Mouse (Mus musculus): Measurements from ENCODE around the gene Insl3. TPM values are rescaled to one million over a fixed set of nuclear protein-coding genes. Genes with fewer than 3 reads are reported as not detected.

The Insl3 gene
- total and polyA plus RNA-seq, 3 experiments: 1.9 to 21.4 (median 9.8) TPM

DNA sequence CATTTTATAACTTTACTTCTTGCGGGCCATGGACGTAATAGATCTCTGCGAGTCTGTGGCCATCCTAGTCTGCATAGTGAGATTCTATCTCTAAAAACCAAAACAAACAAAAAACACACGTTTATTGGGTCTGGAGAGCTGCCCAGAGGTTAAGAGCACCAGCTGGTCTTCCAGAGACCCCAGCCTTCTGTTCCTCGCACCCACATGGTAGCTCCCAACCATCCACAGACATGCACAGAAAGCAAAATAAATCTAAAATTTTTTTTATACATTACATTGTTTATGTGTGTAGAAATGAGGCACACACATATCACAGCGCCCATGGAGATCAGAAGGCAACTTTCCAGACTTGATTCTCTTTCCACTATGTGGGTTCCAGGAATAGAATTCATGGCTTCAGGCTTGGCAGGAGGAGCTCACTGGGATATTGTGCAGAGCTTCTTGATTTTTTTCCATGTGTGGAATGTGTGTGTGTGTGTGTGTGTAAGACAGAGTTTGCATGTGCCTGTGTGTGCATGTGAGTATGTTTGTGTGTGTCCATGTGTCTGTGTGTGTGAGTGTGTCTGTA is 16.8 kb upstream of the Insl3 start:
- Histone ChIP-seq H3K27me3 (replicated peaks) (peaks cover 26% of the 10 kb centered on the region), H3K36me3 (replicated peaks in 1 of 2; ENCODE audit: control insufficient read depth in 1 of 2, insufficient read depth in 1 of 2, low read length in 1 of 2) (no peaks in the 10 kb centered on the region), H3K4me3 (replicated peaks in 1 of 3; ENCODE audit: low read depth in 2 of 3, low read length in 2 of 3, poor library complexity in 1 of 3) (peak overlapping the region in 2 of 3 experiments; percentile 46 to 48), H3K4me1 (ENCODE audit: control insufficient read depth in 1 of 2, insufficient read depth in 2 of 2) (peaks cover 27 to 60% of the 10 kb centered on the region in 2 experiments), H3K9me3 (replicated peaks; ENCODE audit: low read length) (no peaks in the 10 kb centered on the region), H3K9ac (ENCODE audit: insufficient read depth, low read depth) (peak overlapping the region; percentile 34; the same call in 1 of the 2 replicates), H3K79me2 (replicated peaks; ENCODE audit: control insufficient read depth, extremely low read depth, insufficient read depth, poor library complexity, severe bottlenecking) (peaks cover 4% of the 10 kb centered on the region), H3K27ac (ENCODE audit: insufficient read depth, low read depth) (no peak overlapping the region), H3K4me2 (ENCODE audit: insufficient read depth, low read depth, poor library complexity, severe bottlenecking) (peak overlapping the region; percentile 53; the same call in 1 of the 2 replicates)
- no peak for DNase-seq (ENCODE audit: extremely low read depth)
- dilution Hi-C loops (cut with MboI; ENCODE audit: extremely low pct_ligation_motif_present, extremely low pct_unique_long_range_greater_than_20kb, low sequenced_read_pairs) (no loop called here), in situ Hi-C loops (cut with MboI; ENCODE audit: low pct_ligation_motif_present, low pct_unique_long_range_greater_than_20kb, low sequenced_read_pairs) (no loop called here)
- TF ChIP-seq KAT2A (IDR thresholded peaks at IDR 0.05; ENCODE audit: insufficient replicate concordance, low read length) (no peak), TCF12 (IDR thresholded peaks at IDR 0.05; ENCODE audit: low read depth, low read length) (no peak), EP300 (IDR thresholded peaks at IDR 0.05; ENCODE audit: low read length) (no peak), ZMIZ1 (IDR thresholded peaks at IDR 0.05; ENCODE audit: low read depth, low read length) (no peak), TBP (conservative IDR thresholded peaks at IDR 0.05; ENCODE audit: low read depth, low read length) (no peak), PAX5 (IDR thresholded peaks at IDR 0.05; ENCODE audit: low read length) (no peak), POLR2AphosphoS2 (IDR thresholded peaks at IDR 0.05; ENCODE audit: low read depth, low read length) (no peak), SIN3A (IDR thresholded peaks at IDR 0.05; ENCODE audit: low read length) (no peak), MAX (IDR thresholded peaks at IDR 0.05; ENCODE audit: low read length) (no peak), USF1 (IDR thresholded peaks at IDR 0.05; ENCODE audit: low read depth, low read length) (no peak), MEF2A (IDR thresholded peaks at IDR 0.05; ENCODE audit: borderline replicate concordance, low read depth, low read length) (no peak), BHLHE40 (IDR thresholded peaks at IDR 0.05; ENCODE audit: low read depth, low read length) (no peak), JUN (IDR thresholded peaks at IDR 0.05; ENCODE audit: insufficient read depth, low read depth, low read length) (no peak), CTCF (conservative IDR thresholded peaks at IDR 0.05 in 1 of 2, IDR thresholded peaks at IDR 0.05 in 1 of 2; ENCODE audit: low read depth in 2 of 2, low read length in 2 of 2) (no peak), USF2 (conservative IDR thresholded peaks at IDR 0.05; ENCODE audit: low read depth, low read length) (no peak), ZNF384 (IDR thresholded peaks at IDR 0.05; ENCODE audit: low read depth, low read length) (no peak)

DNA sequence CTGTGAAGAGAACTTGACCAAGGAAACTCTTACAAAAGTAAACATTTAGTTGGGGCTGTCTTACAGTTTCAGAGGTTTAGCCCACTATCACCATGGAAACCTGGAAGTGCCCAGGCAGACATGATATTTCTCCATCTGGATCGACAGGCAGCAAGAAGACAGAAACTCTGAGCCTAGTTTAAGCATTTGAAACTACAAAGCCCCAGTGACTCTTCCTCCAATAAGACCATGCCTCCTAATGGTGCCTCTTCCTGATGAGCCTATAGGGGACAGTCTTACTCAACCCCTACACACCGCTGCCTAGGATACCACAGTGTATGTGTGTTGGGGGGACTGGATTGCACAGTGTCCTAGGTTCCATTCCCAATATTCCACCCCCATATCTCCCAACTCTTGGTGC is 14.9 kb upstream of the Insl3 start:
- H3K27me3 ChIP-seq (replicated peaks): peaks cover 17% of the 10 kb centered on the region
- no peak overlapping the region for H3K4me2 ChIP-seq (ENCODE audit: insufficient read depth, low read depth, poor library complexity, severe bottlenecking)
- dilution Hi-C loops (cut with MboI; ENCODE audit: extremely low pct_ligation_motif_present, extremely low pct_unique_long_range_greater_than_20kb, low sequenced_read_pairs) (no loop called here), in situ Hi-C loops (cut with MboI; ENCODE audit: low pct_ligation_motif_present, low pct_unique_long_range_greater_than_20kb, low sequenced_read_pairs) (no loop called here)
- TF ChIP-seq KAT2A (IDR thresholded peaks at IDR 0.05; ENCODE audit: insufficient replicate concordance, low read length) (no peak), MAFK (IDR thresholded peaks at IDR 0.05; ENCODE audit: insufficient replicate concordance, low read length) (no peak), USF1 (IDR thresholded peaks at IDR 0.05; ENCODE audit: low read depth, low read length) (no peak), POLR2AphosphoS2 (IDR thresholded peaks at IDR 0.05; ENCODE audit: low read depth, low read length) (no peak)
- H3K9me3 ChIP-seq (replicated peaks; ENCODE audit: low read length): no peaks in the 10 kb centered on the region
- peaks cover 15% of the 10 kb centered on the region for H3K79me2 ChIP-seq (replicated peaks; ENCODE audit: control insufficient read depth, extremely low read depth, insufficient read depth, poor library complexity, severe bottlenecking)
- H3K4me1 ChIP-seq (ENCODE audit: control insufficient read depth in 1 of 2, insufficient read depth in 2 of 2): peaks cover 30 to 61% of the 10 kb centered on the region in 2 experiments
- H3K4me3 ChIP-seq (replicated peaks in 1 of 3; ENCODE audit: low read depth in 2 of 3, low read length in 2 of 3, poor library complexity in 1 of 3): no peak overlapping the region
- no peak overlapping the region for H3K27ac ChIP-seq (ENCODE audit: insufficient read depth, low read depth)
- peak; percentile 14 for DNase-seq (ENCODE audit: extremely low read depth)
- H3K36me3 ChIP-seq (replicated peaks in 1 of 2; ENCODE audit: control insufficient read depth in 1 of 2, insufficient read depth in 1 of 2, low read length in 1 of 2): peaks cover 8 to 11% of the 10 kb centered on the region in 2 experiments
- no peak overlapping the region for H3K9ac ChIP-seq (ENCODE audit: insufficient read depth, low read depth)
